Mouse (Mus musculus) megakaryocyte, embryonic 14.5 days (primary cell): ENCODE data around the gene Plxdc2.

Experiments used
- FLI1 ChIP-seq: IDR thresholded peaks from 2 replicates; pipeline ENCODE4 v1.6.1; 2012; ENCODE audit warnings: low read length, inconsistent platforms, mixed read lengths
- GATA1 ChIP-seq: IDR thresholded peaks from 3 replicates; pipeline ENCODE4 v1.6.1; 2012; ENCODE audit warnings: mixed read lengths, low read length, inconsistent platforms, borderline replicate concordance

DNA sequence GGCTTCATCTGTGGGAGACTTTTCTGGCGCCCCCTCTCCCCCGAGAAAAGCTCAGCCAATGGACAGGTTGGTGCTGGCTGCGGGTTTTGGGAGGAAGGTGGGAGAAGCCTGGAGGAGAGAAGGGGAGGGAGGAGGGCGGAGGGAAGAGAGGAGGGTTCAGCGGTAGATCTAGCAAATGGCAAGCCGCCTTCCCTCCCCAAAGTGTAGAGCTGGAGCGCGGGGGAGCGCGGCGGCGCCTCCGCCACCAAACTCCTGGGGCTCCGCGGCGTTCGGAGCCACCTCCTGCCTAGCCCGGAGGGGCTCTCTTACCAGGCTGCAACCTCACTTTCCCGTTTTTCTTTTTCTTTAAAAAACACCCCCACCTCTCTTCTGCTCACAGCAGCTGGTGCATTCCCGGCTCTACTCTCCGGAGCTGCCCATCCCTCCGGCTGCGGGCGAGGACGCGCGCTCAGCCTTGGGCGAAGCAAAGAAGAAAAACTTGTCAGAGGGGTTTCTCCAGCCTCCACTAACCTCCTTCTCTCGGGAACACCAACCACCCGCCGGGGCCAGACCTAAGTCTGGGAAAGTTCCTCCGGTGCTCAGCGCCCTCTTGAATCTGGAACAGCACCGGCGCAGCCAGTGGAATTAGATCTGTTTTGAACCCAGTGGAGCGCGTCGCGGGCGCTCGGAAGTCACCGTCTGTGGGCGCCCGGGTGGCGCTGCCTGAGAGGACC, at the start of gene Plxdc2:
- no peak for TF ChIP-seq GATA1
- no peak for TF ChIP-seq FLI1
